Mouse (Mus musculus) heart, embryonic 13.5 days (tissue): ENCODE measurements at regions not wholly inside any gene's neighbourhood (a gene's known extent, or its start where the extent isn't known, plus 50 kb on each side); places are given as distances from the start of the nearest gene placed in this dataset.

Source experiments
- ATAC-seq: fragments of 200-750 bp; cut with Nextera tagmentation; 2 replicates; pipeline ENCODE4 v1.8.0; 2017; ENCODE audit warnings: moderate TSS enrichment; ENCODE audit not compliant: insufficient number of reproducible peaks, low FRiP score, low TSS enrichment; ENCODE audit errors: extremely low read depth
- H3K27ac ChIP-seq: fragments of 300-500 bp; sonication (generic); replicated peaks from 2 replicates; pipeline ENCODE4 v1.5.1; 2015; ENCODE audit warnings: moderate library complexity, mild to moderate bottlenecking, inconsistent platforms
- H3K27me3 ChIP-seq: fragments of 300-500 bp; sonication (generic); replicated peaks from 2 replicates; pipeline ENCODE4 v1.6.1; 2015; ENCODE audit warnings: mild to moderate bottlenecking, inconsistent platforms
- H3K36me3 ChIP-seq: fragments of 300-500 bp; sonication (generic); 2 replicates; pipeline ENCODE4 v1.6.1; 2015; ENCODE audit warnings: mild to moderate bottlenecking, inconsistent platforms
- H3K4me1 ChIP-seq: fragments of 300-500 bp; sonication (generic); 2 replicates; pipeline ENCODE4 v1.6.1; 2015; ENCODE audit warnings: inconsistent platforms
- H3K4me2 ChIP-seq: fragments of 300-500 bp; sonication (generic); 2 replicates; pipeline ENCODE4 v1.6.1; 2015; ENCODE audit warnings: inconsistent platforms, mild to moderate bottlenecking, moderate library complexity
- H3K4me3 ChIP-seq: fragments of 300-500 bp; sonication (generic); 2 replicates; pipeline ENCODE4 v1.5.1; 2015; ENCODE audit warnings: moderate library complexity, mild to moderate bottlenecking, inconsistent platforms
- H3K9ac ChIP-seq: fragments of 300-500 bp; sonication (generic); 2 replicates; pipeline ENCODE4 v1.6.1; 2015; ENCODE audit warnings: inconsistent platforms, mild to moderate bottlenecking, moderate library complexity
- H3K9me3 ChIP-seq: fragments of 300-500 bp; sonication (generic); 2 replicates; pipeline ENCODE4 v1.6.1; 2016; ENCODE audit warnings: inconsistent platforms
- WGBS: fragments of 180-500 bp; shearing (Covaris S2); methylation state at CpG from one replicate; pipeline ENCODE4 v1.1.7; 2015; ENCODE audit warnings: mixed read lengths; 5-methylcytosine and 5-hydroxymethylcytosine counted together

DNA sequence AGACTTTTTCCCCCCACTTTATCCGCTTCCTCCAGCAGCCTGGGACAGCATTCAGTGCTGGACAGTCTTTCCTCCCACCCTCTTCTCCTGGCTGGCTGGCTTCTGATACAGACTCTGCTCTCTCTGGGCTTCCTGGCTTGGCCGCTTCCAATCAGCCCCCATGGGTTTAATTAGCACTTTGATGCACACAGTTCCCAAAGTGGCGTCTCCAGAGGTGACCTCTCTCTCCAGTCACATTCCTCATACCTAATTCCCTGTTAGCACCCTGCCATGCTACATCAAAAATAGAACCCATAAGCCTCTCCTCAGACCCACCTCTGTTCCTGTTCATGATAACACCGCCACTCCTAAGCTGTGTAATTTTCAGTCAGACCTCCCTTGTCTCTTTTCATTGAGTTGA is 101.9 kb upstream of the Arid2 start:
- Histone ChIP-seq H3K36me3 (no peaks in the 10 kb centered on the region), H3K4me1 (peaks cover 24% of the 10 kb centered on the region), H3K9me3 (no peaks in the 10 kb centered on the region), H3K27me3 (no peaks in the 10 kb centered on the region), H3K27ac (peak overlapping the region; percentile 93), H3K4me2 (peak overlapping the region; percentile 42), H3K9ac (no peak overlapping the region), H3K4me3 (no peak overlapping the region)
- WGBS: 8% methylated on average over 4 of the region's 4 CpGs
- peak; percentile 82 for ATAC-seq

DNA sequence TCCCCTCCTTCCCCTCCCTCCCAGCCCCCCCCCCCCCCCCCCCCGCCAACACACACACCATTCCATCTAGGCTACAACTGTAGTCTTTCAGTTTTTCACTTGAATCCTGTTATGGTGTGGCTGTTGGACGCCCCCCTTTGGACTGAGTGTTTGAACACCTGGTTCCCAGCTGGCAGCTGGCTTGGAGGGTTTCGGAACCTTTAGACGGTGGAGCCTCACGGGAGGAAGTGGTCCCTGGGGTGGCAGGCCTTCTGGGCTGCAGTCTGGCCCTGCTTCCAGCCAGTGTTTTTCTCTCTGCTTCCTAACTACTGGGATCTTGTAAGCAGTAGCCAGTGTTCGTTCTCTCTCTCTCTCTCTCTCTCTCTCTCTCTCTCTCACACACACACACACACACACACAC is 101.4 kb upstream of the Arid2 start:
- Histone ChIP-seq H3K36me3 (no peaks in the 10 kb centered on the region), H3K9ac (peak overlapping the region; percentile 65), H3K4me1 (peaks cover 24% of the 10 kb centered on the region), H3K9me3 (no peaks in the 10 kb centered on the region), H3K4me3 (no peak overlapping the region), H3K4me2 (peak overlapping the region; percentile 42), H3K27ac (peak overlapping the region; percentile 93), H3K27me3 (no peaks in the 10 kb centered on the region)
- ATAC-seq: no peak
- WGBS: 18% methylated on average over 5 of the region's 6 CpGs

DNA sequence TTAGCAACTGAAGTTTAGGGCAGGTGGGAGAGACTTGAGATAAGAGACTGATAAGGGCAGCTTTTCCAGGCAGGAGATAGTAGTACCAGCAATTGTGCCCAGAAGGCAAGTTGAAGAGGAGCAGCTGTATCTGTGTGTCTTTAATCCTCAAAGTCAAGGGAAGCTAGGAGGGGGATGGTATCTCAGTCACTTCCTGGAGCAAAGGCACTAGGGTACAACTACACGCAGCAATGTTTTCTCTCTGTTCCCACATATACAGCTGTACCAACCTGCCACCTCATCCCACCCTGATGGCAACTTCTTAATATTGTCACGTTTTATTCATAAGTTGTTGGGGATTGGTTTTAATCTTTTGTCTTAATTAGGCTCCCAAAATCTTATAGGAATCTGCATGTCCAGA is 97.8 kb upstream of the Arid2 start:
- peaks cover 20% of the 10 kb centered on the region for H3K4me1 ChIP-seq
- no peaks in the 10 kb centered on the region for H3K36me3 ChIP-seq
- H3K4me3 ChIP-seq: no peak overlapping the region
- no peaks in the 10 kb centered on the region for H3K27me3 ChIP-seq
- H3K9ac ChIP-seq: no peak overlapping the region
- WGBS: 51% methylated on average over 2 of the region's 2 CpGs
- ATAC-seq: no peak
- no peak overlapping the region for H3K4me2 ChIP-seq
- no peak overlapping the region for H3K27ac ChIP-seq
- peaks cover 9% of the 10 kb centered on the region; the same call in 1 of the 2 replicates for H3K9me3 ChIP-seq

DNA sequence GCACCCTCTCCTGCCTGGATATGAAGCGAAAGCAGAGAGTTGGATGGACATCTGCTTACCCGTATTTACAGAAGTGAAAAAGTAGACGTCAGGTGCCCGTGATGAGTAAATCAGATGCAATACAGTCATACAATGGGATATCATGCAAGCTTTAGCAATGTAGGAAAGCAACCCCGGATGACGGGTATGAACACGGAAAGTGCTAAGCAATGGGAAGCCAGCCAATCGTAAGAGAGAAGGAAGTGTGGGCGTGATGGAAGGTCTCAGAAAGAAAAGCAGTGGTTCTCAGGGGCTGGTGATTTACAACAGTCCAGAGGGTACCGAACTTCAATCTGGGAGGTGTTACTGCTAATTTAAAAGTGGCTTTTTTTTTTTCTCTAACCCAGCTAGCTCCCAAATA is 89.9 kb upstream of the Arid2 start:
- 69% methylated on average over 10 of the region's 10 CpGs for WGBS
- Histone ChIP-seq H3K27me3 (no peaks in the 10 kb centered on the region), H3K36me3 (no peaks in the 10 kb centered on the region), H3K4me2 (peak overlapping the region; percentile 36), H3K27ac (no peak overlapping the region), H3K4me1 (peaks cover 16% of the 10 kb centered on the region), H3K4me3 (no peak overlapping the region; the same call in 1 of the 2 replicates), H3K9me3 (no peaks in the 10 kb centered on the region), H3K9ac (no peak overlapping the region)
- no peak for ATAC-seq

DNA sequence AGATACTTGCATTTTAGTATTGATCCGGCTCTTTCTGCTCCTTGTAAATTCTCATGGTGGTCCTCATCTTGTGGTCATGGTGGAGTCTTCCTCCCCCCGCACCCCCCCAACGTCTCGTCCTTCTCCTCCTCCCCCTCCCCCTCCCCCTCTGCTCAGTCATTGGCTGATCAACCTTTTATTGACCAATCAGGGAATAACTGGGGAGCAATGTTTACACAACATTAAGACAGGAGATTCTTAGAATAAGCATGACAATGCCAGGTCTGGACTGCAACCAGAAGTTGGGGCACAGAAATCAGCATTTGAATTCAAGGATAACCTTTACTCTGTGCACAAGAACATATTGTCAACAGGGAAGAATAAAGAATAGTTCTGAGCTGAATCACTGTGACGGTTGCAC is 89.4 kb upstream of the Arid2 start:
- H3K9me3 ChIP-seq: no peaks in the 10 kb centered on the region
- no peak overlapping the region for H3K4me3 ChIP-seq
- H3K4me1 ChIP-seq: peaks cover 16% of the 10 kb centered on the region
- WGBS: 52% methylated on average over 5 of the region's 5 CpGs
- no peak for ATAC-seq
- no peaks in the 10 kb centered on the region for H3K27me3 ChIP-seq
- no peak overlapping the region for H3K27ac ChIP-seq
- no peak overlapping the region for H3K9ac ChIP-seq
- no peak overlapping the region for H3K4me2 ChIP-seq
- H3K36me3 ChIP-seq: no peaks in the 10 kb centered on the region

DNA sequence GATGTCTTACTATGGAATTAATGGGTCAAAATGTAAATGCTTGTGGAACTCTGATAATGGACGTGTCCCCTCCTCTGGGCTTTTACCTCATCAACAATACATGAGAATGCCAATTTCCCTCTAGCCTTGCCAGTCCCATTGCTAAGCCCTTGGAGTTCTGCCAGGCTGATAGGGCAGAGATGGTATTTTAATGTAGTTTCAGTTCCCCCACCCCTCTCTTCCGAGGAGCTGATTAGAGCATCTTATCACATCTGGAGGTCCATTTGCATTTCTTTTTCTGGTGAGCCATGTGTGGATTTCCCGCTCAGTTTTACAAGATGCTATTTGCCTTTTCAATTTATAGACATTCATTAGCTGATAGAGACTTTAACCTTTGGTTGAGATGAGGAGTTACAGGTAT is 86.0 kb upstream of the Arid2 start:
- Histone ChIP-seq H3K9me3 (no peaks in the 10 kb centered on the region), H3K4me1 (peaks cover 16% of the 10 kb centered on the region), H3K27ac (no peak overlapping the region), H3K4me2 (no peak overlapping the region), H3K27me3 (no peaks in the 10 kb centered on the region), H3K9ac (no peak overlapping the region), H3K4me3 (no peak overlapping the region), H3K36me3 (no peaks in the 10 kb centered on the region)
- ATAC-seq: no peak
- 31% methylated on average over 3 of the region's 3 CpGs for WGBS

DNA sequence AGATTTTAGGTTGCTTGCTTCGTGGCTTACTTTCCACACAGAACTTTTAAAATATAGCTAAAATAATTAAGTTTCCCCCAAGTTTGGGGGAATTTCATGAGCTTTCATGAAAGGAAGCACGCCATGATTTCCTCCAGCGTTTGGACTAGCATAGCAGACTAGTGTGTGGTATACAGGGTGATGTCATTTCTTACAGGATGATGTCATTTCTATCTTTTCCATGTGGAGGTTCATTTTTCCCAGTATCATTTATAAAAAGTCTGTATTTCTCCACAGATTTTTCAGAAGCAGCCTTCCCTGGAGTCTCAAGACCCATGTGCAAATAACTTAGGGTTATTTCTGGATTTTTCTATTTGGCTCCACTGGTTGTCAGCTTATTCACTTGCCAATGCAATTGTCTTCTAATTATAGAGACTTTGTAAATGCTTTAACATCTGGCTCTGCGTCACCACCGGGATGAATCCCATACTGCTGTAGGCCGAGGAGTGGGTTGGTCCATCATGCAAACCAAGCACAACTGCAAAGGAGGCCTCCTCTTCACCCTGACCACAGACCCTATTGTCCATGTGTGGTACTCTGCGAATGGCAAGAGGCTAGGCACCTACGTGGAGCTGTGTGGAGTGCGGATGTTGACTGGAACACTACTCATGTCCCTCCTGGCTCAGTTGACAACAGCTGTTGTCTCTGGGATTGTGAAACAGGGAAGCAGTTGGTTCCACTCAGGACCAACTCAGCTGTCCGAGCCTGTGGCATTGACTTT is 85.4 kb upstream of the Arid2 start:
- peak overlapping the region; percentile 25; the same call in 1 of the 2 replicates for H3K27ac ChIP-seq
- no peaks in the 10 kb centered on the region for H3K9me3 ChIP-seq
- H3K4me2 ChIP-seq: no peak overlapping the region
- 74% methylated on average over 10 of the region's 10 CpGs for WGBS
- H3K4me3 ChIP-seq: no peak overlapping the region
- H3K27me3 ChIP-seq: no peaks in the 10 kb centered on the region
- no peaks in the 10 kb centered on the region for H3K36me3 ChIP-seq
- no peak overlapping the region for H3K9ac ChIP-seq
- peaks cover 16% of the 10 kb centered on the region for H3K4me1 ChIP-seq
- ATAC-seq: no peak

DNA sequence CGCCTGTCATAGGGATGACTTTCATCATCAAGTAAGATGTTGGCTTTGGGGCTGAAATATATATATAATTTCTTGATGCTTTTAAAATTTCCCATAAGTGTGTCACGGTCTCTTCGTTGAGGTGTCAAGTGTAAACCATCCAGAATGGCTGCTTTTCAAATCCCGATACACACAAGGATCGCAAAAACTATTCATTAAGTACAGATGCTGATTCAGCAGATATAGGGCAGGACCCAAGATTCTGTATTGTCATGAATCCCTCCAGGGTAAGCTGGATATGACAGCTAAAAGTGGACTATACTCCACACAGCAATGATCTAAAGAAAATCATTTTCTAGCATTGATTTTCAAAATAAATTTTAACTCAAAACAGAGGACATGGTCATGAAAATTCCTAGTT is 83.1 kb upstream of the Arid2 start:
- H3K9ac ChIP-seq: no peak overlapping the region
- no peaks in the 10 kb centered on the region for H3K36me3 ChIP-seq
- ATAC-seq: no peak
- H3K9me3 ChIP-seq: no peaks in the 10 kb centered on the region
- H3K4me1 ChIP-seq: peaks cover 19% of the 10 kb centered on the region
- H3K4me2 ChIP-seq: no peak overlapping the region
- 88% methylated on average over 5 of the region's 5 CpGs for WGBS
- no peak overlapping the region for H3K4me3 ChIP-seq
- H3K27me3 ChIP-seq: no peaks in the 10 kb centered on the region
- H3K27ac ChIP-seq: no peak overlapping the region

DNA sequence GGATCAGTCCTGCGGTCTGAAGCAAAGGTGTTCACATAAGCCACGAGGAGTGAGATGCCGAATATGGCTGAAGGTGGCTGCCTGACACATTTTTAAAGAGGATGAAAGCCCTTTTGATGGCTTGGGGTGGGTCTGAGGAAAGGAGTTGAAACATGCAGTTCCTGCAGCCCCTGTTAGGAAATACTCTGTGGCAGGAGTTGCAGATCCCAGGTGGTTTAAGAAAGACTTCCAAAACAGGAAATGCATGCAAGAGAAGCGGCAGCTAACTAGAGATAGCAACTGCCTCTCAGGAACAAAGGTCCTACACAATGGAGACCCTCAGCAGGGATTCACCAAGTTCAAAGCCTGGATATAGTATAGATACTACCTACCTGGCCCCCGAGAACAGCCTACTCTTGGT is 82.7 kb upstream of the Arid2 start:
- 69% methylated on average over 5 of the region's 5 CpGs for WGBS
- no peak overlapping the region for H3K9ac ChIP-seq
- H3K27me3 ChIP-seq: no peaks in the 10 kb centered on the region
- H3K36me3 ChIP-seq: no peaks in the 10 kb centered on the region
- H3K27ac ChIP-seq: no peak overlapping the region
- peaks cover 19% of the 10 kb centered on the region for H3K4me1 ChIP-seq
- H3K4me3 ChIP-seq: no peak overlapping the region
- ATAC-seq: no peak
- H3K9me3 ChIP-seq: no peaks in the 10 kb centered on the region
- H3K4me2 ChIP-seq: no peak overlapping the region

DNA sequence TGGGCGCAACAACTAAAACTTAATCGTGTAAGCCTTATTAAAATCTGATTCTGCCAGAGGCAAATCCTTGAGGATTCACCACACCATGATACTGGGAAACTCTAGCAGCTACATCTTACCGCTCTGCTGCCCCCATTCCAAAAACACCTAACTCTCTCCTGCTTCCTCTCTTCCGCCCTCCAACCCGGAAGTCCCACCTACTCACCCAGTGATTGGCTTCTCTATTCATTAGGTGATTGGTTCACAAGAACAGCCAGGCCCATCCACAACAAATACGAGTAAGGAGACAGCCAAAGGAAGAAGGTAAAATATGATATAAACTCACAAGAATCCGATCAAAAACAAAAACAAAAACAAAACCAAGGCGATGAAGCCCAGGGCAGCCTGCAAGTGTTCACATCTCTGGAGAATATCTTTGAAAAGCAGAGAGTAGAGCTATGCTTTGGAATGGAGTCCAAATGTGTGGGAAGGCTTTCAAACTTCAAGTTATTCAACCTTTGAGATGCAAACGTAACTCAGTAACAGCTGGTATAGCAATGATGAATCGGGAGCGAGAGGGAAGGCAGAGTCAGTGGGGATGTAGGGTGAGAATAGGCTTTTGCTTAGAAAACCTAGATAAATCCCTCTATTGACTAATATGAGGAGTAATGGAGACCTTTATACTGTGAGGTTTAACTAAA is 76.5 kb upstream of the Arid2 start:
- no peaks in the 10 kb centered on the region for H3K36me3 ChIP-seq
- no peak overlapping the region for H3K9ac ChIP-seq
- no peak overlapping the region for H3K27ac ChIP-seq
- H3K27me3 ChIP-seq: no peaks in the 10 kb centered on the region
- 0 out of 2 replicates have a peak, but pooled peaks cover 3% of the 10 kb centered on the region for H3K4me1 ChIP-seq
- ATAC-seq: no peak
- H3K9me3 ChIP-seq: no peaks in the 10 kb centered on the region
- 74% methylated on average over 11 of the region's 11 CpGs for WGBS
- no peak overlapping the region for H3K4me3 ChIP-seq
- H3K4me2 ChIP-seq: no peak overlapping the region

DNA sequence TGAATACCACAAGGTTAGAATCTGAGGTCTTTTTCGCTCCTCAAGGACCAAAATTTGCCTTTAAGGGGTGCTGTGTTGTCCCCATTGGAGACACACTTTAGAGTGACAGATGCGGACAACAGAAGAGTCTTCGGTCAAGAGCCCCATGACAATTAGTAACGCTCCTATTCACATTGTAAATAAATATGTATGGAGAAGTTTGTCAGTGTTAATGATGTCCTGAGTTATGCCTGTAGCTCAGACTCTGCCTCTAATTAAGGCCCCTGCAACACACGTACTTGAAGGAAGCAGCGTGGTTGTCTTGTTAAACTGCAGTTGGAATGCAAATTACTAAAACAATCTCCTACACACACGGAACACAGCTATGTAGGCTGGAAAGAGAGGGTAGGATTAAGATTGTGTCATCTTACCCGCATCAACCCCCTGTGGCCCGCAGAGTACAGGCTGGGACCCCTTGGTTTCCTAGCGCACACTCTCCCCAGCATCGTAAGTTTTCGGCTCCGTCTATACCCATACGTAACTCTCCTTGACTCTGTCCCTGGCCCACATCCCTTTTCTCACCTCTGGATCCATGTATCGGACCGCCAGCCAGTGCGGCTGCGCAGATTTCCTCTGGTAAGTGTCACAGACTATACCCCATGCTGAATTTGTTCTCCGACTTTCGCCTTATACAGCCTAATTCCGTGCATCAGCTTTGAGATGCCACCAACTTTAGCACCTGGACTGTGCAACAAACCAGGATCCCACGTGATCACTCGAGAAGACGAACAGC is 73.6 kb upstream of the Arid2 start:
- no peak overlapping the region for H3K4me2 ChIP-seq
- H3K27ac ChIP-seq: no peak overlapping the region
- H3K4me1 ChIP-seq: no peaks in the 10 kb centered on the region
- H3K4me3 ChIP-seq: no peak overlapping the region
- 83% methylated on average over 24 of the region's 24 CpGs for WGBS
- no peak overlapping the region for H3K9ac ChIP-seq
- H3K27me3 ChIP-seq: no peaks in the 10 kb centered on the region
- H3K36me3 ChIP-seq: no peaks in the 10 kb centered on the region
- ATAC-seq: no peak
- H3K9me3 ChIP-seq: peaks cover 6% of the 10 kb centered on the region; the same call in 1 of the 2 replicates
